Mouse (Mus musculus): ENCODE measurements around the gene Myom1. TPM values are rescaled to one million over a fixed set of nuclear protein-coding genes. Genes with fewer than 3 reads are reported as not detected.

Gene Myom1
- polyA plus RNA-seq, 1 experiment from 2014 or later: 1.5 TPM

DNA sequence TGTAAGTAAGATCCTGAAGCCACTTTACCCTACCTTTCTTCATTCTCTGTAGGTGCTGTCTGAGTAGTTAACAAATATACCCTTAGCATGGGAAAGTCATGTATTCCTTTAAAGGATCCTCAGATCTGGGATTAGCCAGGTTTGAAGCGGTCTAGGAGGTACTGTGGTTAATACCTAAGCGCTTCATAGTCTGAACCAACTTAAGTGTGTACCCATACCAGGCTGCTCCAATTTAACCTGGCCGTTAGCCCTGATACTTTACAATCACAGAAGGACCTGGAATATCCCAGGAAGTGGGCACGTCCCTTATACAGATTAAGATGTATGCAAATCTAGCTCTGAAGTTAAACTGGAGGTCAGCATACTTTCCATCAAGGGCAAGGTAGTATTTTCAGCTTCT, 89.9 kb downstream of the Myom1 start:
- no peak overlapping the region for H3K4me3 ChIP-seq (ENCODE audit: low read depth, low read length)
- H3K9ac ChIP-seq (replicated peaks; ENCODE audit: low read depth, low read length): no peak overlapping the region
- no peaks in the 10 kb centered on the region for H3K27me3 ChIP-seq (ENCODE audit: control insufficient read depth, insufficient read depth, low read length)
- ATAC-seq (ENCODE audit: low read depth): no peak
- no peak overlapping the region for H3K27ac ChIP-seq (ENCODE audit: low read depth, low read length)
- 93% methylated on average over 4 of the region's 4 CpGs for WGBS
- no peaks in the 10 kb centered on the region for H3K36me3 ChIP-seq (ENCODE audit: control insufficient read depth, insufficient read depth, low read length)
- no peak overlapping the region for H3K4me2 ChIP-seq (ENCODE audit: low read depth, low read length)
- no peaks in the 10 kb centered on the region for H3K4me1 ChIP-seq (ENCODE audit: control insufficient read depth, insufficient read depth, low read length)
- H3K9me3 ChIP-seq (ENCODE audit: control insufficient read depth, low read length): no peaks in the 10 kb centered on the region

DNA sequence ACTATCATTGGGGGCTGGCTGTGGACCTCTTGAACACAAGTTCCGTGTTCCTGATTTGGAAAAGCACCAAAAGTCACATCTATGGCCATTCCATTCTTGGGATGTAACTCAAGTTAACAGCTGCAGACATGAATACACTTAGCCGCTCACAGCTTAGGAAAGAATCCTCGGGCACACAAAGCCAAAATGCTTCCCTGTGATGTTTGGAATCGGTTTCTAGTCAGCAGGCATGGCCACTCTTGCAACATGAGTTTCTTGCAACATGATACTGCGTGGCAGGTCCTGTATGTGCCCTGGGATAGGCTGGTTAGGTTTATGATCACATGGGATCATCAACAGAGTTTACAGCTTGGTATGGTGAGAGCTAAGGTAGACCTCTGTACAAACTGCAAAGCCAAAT, 91.4 kb downstream of the Myom1 start:
- no peaks in the 10 kb centered on the region for H3K4me1 ChIP-seq (ENCODE audit: control insufficient read depth, insufficient read depth, low read length)
- no peaks in the 10 kb centered on the region for H3K27me3 ChIP-seq (ENCODE audit: control insufficient read depth, insufficient read depth, low read length)
- no peak overlapping the region for H3K4me2 ChIP-seq (ENCODE audit: low read depth, low read length)
- WGBS: 86% methylated on average over 5 of the region's 5 CpGs
- H3K9ac ChIP-seq (replicated peaks; ENCODE audit: low read depth, low read length): no peak overlapping the region
- no peaks in the 10 kb centered on the region for H3K9me3 ChIP-seq (ENCODE audit: control insufficient read depth, low read length)
- no peak overlapping the region for H3K4me3 ChIP-seq (ENCODE audit: low read depth, low read length)
- H3K27ac ChIP-seq (ENCODE audit: low read depth, low read length): no peak overlapping the region
- no peak for ATAC-seq (ENCODE audit: low read depth)
- H3K36me3 ChIP-seq (ENCODE audit: control insufficient read depth, insufficient read depth, low read length): no peaks in the 10 kb centered on the region

DNA sequence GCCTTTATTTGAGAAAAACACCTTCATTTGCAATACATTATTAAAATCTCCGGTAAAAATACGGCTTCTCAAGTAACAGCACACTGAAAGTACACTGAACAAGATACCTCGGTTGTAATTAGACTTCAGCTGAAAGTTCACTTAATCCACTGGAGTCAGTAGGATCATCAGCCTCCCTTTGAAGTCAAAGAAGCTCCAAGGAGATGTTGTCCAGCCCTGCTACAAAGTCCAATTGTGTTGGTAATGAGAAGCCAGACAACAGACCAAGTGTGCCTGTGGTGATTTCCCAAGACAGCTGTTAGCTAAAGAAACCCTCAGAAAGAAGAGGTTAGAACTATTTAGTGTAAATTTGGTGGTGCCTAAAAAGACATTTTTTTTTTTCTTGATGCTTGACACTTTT, 92.0 kb downstream of the Myom1 start:
- no peak for ATAC-seq (ENCODE audit: low read depth)
- Histone ChIP-seq H3K9me3 (ENCODE audit: control insufficient read depth, low read length) (no peaks in the 10 kb centered on the region), H3K4me1 (ENCODE audit: control insufficient read depth, insufficient read depth, low read length) (no peaks in the 10 kb centered on the region), H3K4me2 (ENCODE audit: low read depth, low read length) (no peak overlapping the region), H3K9ac (replicated peaks; ENCODE audit: low read depth, low read length) (no peak overlapping the region), H3K27ac (ENCODE audit: low read depth, low read length) (no peak overlapping the region), H3K36me3 (ENCODE audit: control insufficient read depth, insufficient read depth, low read length) (no peaks in the 10 kb centered on the region), H3K27me3 (ENCODE audit: control insufficient read depth, insufficient read depth, low read length) (no peaks in the 10 kb centered on the region), H3K4me3 (ENCODE audit: low read depth, low read length) (no peak overlapping the region)
- WGBS: 68% methylated on average over 3 of the region's 3 CpGs

DNA sequence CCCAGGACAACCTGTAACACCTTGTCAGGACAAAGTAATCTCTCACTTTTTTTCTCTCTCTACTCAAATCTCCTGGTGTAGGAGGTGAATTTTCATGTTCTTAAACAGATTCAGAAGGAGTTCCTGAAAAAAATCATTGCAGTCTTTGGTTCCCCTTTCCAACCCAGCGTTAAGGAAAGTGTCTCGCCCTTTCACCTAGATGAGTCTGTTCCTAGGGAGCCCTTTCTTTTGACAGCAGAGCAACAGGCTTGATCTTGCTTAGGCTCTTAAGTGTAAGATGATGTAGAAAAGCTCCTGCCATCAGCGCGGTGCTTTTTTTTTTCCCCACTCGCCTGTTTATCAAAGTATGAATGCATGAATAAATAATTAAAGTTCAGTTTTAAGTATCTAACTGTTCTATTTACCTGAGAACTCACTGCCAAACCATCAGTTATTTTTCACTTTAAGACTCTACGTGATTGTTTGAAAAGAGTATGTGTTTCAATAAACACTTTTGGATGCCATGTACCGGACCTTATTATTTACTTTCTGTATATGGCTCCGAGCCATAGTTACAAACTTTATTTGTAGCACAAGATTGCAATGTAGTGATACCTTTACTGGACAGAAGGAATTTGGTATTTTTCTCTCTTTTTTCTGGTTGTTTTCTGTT, 94.2 kb downstream of the Myom1 start:
- ATAC-seq (ENCODE audit: low read depth): no peak
- Histone ChIP-seq H3K4me1 (ENCODE audit: control insufficient read depth, insufficient read depth, low read length) (no peaks in the 10 kb centered on the region), H3K4me3 (ENCODE audit: low read depth, low read length) (no peak overlapping the region), H3K9me3 (ENCODE audit: control insufficient read depth, low read length) (no peaks in the 10 kb centered on the region), H3K36me3 (ENCODE audit: control insufficient read depth, insufficient read depth, low read length) (no peaks in the 10 kb centered on the region), H3K27me3 (ENCODE audit: control insufficient read depth, insufficient read depth, low read length) (no peaks in the 10 kb centered on the region), H3K9ac (replicated peaks; ENCODE audit: low read depth, low read length) (no peak overlapping the region), H3K27ac (ENCODE audit: low read depth, low read length) (no peak overlapping the region), H3K4me2 (ENCODE audit: low read depth, low read length) (no peak overlapping the region)
- WGBS: 94% methylated on average over 8 of the region's 8 CpGs

DNA sequence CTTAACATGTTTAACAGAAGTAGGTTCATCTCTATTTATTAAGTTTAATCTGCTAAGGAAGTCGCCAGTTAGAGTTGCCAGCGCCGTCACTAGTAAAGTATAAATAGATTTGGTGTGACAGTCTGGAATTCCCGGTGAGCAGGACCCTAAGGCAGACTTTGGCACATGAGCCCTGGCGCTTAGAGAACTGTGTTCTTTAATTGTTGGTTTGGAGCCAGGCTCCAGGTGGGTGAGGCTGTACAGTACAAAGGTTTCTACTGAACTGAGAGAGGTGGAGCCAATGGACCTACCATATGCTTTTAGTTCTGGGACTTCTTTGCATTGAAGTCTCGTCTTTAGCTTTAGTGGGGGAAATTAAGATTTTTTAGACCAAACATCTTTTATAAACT, 94.8 kb downstream of the Myom1 start:
- no peak for ATAC-seq (ENCODE audit: low read depth)
- Histone ChIP-seq H3K27me3 (ENCODE audit: control insufficient read depth, insufficient read depth, low read length) (no peaks in the 10 kb centered on the region), H3K27ac (ENCODE audit: low read depth, low read length) (no peak overlapping the region), H3K9ac (replicated peaks; ENCODE audit: low read depth, low read length) (no peak overlapping the region), H3K9me3 (ENCODE audit: control insufficient read depth, low read length) (no peaks in the 10 kb centered on the region), H3K4me1 (ENCODE audit: control insufficient read depth, insufficient read depth, low read length) (no peaks in the 10 kb centered on the region), H3K4me2 (ENCODE audit: low read depth, low read length) (no peak overlapping the region), H3K36me3 (ENCODE audit: control insufficient read depth, insufficient read depth, low read length) (no peaks in the 10 kb centered on the region), H3K4me3 (ENCODE audit: low read depth, low read length) (no peak overlapping the region)
- WGBS: 90% methylated on average over 6 of the region's 6 CpGs

DNA sequence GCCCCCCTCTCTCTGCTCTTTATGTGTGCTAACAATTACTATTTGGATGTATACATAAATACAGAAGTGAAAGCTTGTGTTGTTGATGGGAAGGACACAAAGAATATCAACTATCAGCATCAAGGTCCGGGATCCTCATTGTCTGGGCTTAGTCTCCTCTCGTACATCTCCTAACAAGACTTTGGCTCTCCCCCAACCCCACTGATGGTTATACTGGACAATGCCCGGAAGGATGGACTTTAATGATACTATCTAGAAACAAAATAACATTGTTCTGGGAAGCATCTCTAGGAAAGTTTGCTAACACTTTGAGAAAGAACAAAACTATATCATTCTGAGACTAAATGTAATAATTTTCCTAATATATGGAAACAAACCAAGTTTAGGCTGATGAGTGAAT, 96.2 kb downstream of the Myom1 start:
- H3K36me3 ChIP-seq (ENCODE audit: control insufficient read depth, insufficient read depth, low read length): no peaks in the 10 kb centered on the region
- H3K27ac ChIP-seq (ENCODE audit: low read depth, low read length): no peak overlapping the region
- H3K9me3 ChIP-seq (ENCODE audit: control insufficient read depth, low read length): no peaks in the 10 kb centered on the region
- H3K4me2 ChIP-seq (ENCODE audit: low read depth, low read length): no peak overlapping the region
- 89% methylated on average over 3 of the region's 3 CpGs for WGBS
- ATAC-seq (ENCODE audit: low read depth): no peak
- no peak overlapping the region for H3K9ac ChIP-seq (replicated peaks; ENCODE audit: low read depth, low read length)
- no peaks in the 10 kb centered on the region for H3K4me1 ChIP-seq (ENCODE audit: control insufficient read depth, insufficient read depth, low read length)
- H3K4me3 ChIP-seq (ENCODE audit: low read depth, low read length): no peak overlapping the region
- no peaks in the 10 kb centered on the region for H3K27me3 ChIP-seq (ENCODE audit: control insufficient read depth, insufficient read depth, low read length)

DNA sequence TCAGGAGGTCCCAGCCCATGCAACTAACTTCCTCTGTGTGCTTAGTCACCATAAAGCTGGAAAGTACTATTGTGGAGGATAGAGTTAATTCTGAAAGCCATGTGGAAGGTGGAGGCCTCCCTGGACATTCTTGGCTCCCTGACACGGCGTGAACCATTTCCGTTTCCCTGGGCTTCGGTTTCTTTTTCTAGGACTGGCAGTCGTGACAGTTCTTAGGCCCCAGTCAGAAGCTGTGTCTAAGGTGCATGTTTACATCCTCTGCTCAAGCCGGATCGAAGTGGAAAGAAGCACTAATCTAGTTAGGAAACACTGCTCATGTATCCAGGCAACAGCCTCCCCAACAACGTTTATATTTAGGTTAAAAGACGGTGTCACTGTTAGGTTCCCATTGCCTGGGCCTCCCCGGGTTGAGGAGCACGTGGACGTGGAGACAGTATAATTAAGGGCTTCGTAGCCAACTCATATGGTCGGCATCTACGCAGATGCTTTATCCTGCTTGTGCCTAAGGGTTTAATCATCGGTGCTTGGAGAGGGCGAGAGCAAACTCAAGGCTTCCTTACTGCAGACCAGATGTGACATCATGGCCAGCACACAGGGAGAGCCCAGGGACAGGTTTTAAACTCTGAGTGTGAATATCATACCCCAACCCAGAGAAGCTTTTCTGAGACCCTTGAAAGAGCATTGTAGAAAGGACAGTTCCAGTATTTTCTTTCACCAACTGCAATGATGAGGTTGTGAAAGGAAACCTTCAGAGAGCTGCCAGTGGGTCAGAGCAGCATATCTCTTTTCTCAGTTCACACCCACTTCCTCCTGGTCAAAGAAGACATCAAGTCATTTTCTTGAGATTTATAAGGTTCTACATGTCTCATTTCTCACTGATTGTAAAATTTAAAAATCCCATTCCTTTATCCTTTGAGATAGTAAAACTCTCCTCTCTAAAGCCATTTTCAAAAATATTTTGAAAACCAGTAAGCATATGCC, 100.4 kb downstream of the Myom1 start:
- Histone ChIP-seq H3K9ac (replicated peaks; ENCODE audit: low read depth, low read length) (no peak overlapping the region), H3K27me3 (ENCODE audit: control insufficient read depth, insufficient read depth, low read length) (no peaks in the 10 kb centered on the region), H3K36me3 (ENCODE audit: control insufficient read depth, insufficient read depth, low read length) (no peaks in the 10 kb centered on the region), H3K27ac (ENCODE audit: low read depth, low read length) (no peak overlapping the region), H3K4me2 (ENCODE audit: low read depth, low read length) (no peak overlapping the region), H3K9me3 (ENCODE audit: control insufficient read depth, low read length) (no peaks in the 10 kb centered on the region), H3K4me3 (ENCODE audit: low read depth, low read length) (no peak overlapping the region), H3K4me1 (ENCODE audit: control insufficient read depth, insufficient read depth, low read length) (no peaks in the 10 kb centered on the region)
- 63% methylated on average over 17 of the region's 17 CpGs for WGBS
- ATAC-seq (ENCODE audit: low read depth): no peak

DNA sequence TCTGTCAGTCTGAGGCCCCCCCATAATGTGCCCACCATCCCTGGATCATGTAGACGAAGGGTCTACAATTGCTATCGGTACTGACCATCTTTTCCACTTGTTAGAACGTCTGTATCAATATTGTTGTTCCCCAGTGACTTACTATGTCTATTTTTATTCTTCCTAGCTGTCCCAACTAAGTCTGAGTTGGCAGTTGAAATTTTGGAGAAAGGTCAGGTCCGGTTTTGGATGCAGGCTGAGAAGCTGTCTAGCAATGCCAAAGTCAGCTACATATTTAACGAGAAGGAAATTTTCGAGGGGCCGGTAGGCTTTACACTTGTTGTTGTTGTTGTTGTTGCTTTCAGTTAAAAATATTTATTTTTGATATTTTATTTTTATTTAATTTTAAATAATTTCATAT, 102.9 kb downstream of the Myom1 start:
- no peak overlapping the region for H3K4me2 ChIP-seq (ENCODE audit: low read depth, low read length)
- ATAC-seq (ENCODE audit: low read depth): no peak
- 96% methylated on average over 7 of the region's 7 CpGs for WGBS
- no peaks in the 10 kb centered on the region for H3K27me3 ChIP-seq (ENCODE audit: control insufficient read depth, insufficient read depth, low read length)
- H3K4me1 ChIP-seq (ENCODE audit: control insufficient read depth, insufficient read depth, low read length): no peaks in the 10 kb centered on the region
- no peaks in the 10 kb centered on the region for H3K36me3 ChIP-seq (ENCODE audit: control insufficient read depth, insufficient read depth, low read length)
- H3K4me3 ChIP-seq (ENCODE audit: low read depth, low read length): no peak overlapping the region
- no peaks in the 10 kb centered on the region for H3K9me3 ChIP-seq (ENCODE audit: control insufficient read depth, low read length)
- H3K9ac ChIP-seq (replicated peaks; ENCODE audit: low read depth, low read length): no peak overlapping the region
- H3K27ac ChIP-seq (ENCODE audit: low read depth, low read length): no peak overlapping the region

DNA sequence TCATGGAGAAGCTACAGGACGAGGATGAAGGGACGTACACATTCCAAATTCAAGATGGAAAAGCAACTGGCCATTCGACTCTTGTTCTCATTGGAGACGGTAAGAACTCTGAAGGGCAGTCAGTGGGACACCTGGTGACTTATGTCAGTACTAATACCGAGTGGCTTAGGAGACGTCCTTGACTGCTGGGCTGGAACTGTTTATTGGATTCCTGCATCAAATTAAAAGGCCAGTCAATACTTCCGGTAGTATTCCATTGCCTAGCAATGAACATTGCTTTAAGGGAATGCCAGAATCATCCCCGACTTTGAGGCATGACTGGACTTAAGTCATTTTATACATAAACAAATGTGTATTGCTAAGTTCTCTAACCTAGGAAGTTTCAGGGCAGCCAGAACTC, 103.8 kb downstream of the Myom1 start:
- WGBS: 84% methylated on average over 8 of the region's 8 CpGs
- Histone ChIP-seq H3K4me1 (ENCODE audit: control insufficient read depth, insufficient read depth, low read length) (no peaks in the 10 kb centered on the region), H3K4me3 (ENCODE audit: low read depth, low read length) (no peak overlapping the region), H3K36me3 (ENCODE audit: control insufficient read depth, insufficient read depth, low read length) (no peaks in the 10 kb centered on the region), H3K27me3 (ENCODE audit: control insufficient read depth, insufficient read depth, low read length) (no peaks in the 10 kb centered on the region), H3K27ac (ENCODE audit: low read depth, low read length) (no peak overlapping the region), H3K9me3 (ENCODE audit: control insufficient read depth, low read length) (no peaks in the 10 kb centered on the region), H3K4me2 (ENCODE audit: low read depth, low read length) (no peak overlapping the region), H3K9ac (replicated peaks; ENCODE audit: low read depth, low read length) (no peak overlapping the region)
- ATAC-seq (ENCODE audit: low read depth): no peak

All from neural tube, embryonic 14.5 days (tissue).